Mouse (Mus musculus) spleen, adult 2 months (tissue): ENCODE results near the gene Ak2.

Experiments used
- CTCF ChIP-seq: fragments of 200-500 bp; IDR thresholded peaks from 2 replicates; pipeline ENCODE4 v1.5.1; 2011; ENCODE audit warnings: mild to moderate bottlenecking, inconsistent platforms; ENCODE audit not compliant: insufficient read depth, insufficient read length, insufficient replicate concordance; ENCODE audit errors: extremely low read depth
- POLR2A ChIP-seq: fragments of 200-500 bp; IDR thresholded peaks from 2 replicates; pipeline ENCODE4 v1.6.1; 2011; ENCODE audit warnings: low read depth, low read length, inconsistent platforms

DNA sequence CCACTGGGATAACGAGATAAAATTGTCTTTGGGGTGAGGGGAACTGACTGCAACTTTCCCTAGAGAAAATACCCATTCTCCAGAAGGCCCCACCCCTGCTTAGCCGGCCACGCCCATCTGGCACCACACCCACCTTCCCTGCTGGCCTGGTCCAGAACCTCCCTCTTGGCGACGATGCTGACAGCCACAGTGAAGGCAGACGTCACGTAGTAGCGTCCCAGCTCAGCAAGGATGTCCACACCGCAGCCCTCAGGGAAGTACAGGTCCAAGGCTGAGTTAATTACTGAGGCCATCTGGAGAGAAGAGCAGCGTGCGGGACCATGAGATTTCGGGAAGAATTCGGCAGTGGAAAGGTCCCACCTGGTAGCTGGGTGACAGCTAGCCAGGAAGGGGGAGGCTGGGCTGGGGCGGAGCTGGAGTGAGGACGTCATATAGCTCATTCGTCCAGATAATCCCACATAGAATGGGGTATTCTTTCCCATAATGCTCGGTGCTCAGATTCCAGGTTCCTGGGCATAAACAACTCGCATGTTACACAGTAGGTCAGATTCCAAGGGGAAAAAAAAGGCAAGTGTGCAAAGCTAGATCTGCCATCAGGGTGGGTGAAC, 44.3 kb upstream of the Ak2 start:
- TF ChIP-seq POLR2A: no peak
- no peak for TF ChIP-seq CTCF
